Mouse (Mus musculus) embryonic fibroblast, embryonic 13.5 days (primary cell): Measurements from ENCODE around the gene Hoxd3.

Experiments used
- CTCF ChIP-seq: IDR thresholded peaks from 2 replicates; pipeline ENCODE4 v1.5.1; 2011; ENCODE audit warnings: mild to moderate bottlenecking, control low read depth, low read length, moderate library complexity, borderline replicate concordance; ENCODE audit not compliant: insufficient read depth
- POLR2A ChIP-seq: IDR thresholded peaks from 2 replicates; pipeline ENCODE4 v1.6.1; 2011; ENCODE audit warnings: low read depth, mild to moderate bottlenecking, control low read depth, low read length, moderate library complexity

GRCm38 (mm10) chr2:74752431-74753174 is 40.9 kb downstream of the Hoxd3 start:
- no peak for TF ChIP-seq CTCF
- no peak for TF ChIP-seq POLR2A
